Mouse (Mus musculus): Measurements from ENCODE around the gene Tnni1.

Gene Tnni1

GRCm38 (mm10) chr1:135766592-135767306 lies 12.5 kb upstream of the Tnni1 start:
- DNase-seq (ENCODE audit: inconsistent ontology term), result no peak

- no peak for DNase-seq (ENCODE audit: inconsistent ontology term)
Observed at GRCm38 (mm10) chr1:135767324-135767890, 11.8 kb upstream of the Tnni1 start.

GRCm38 (mm10) chr1:135768400-135768799 lies 10.8 kb upstream of the Tnni1 start:
- DNase-seq (ENCODE audit: inconsistent ontology term), result no peak

- DNase-seq (ENCODE audit: inconsistent ontology term), result no peak
Observed at GRCm38 (mm10) chr1:135770237-135770636, 9.0 kb upstream of the Tnni1 start.

DNA sequence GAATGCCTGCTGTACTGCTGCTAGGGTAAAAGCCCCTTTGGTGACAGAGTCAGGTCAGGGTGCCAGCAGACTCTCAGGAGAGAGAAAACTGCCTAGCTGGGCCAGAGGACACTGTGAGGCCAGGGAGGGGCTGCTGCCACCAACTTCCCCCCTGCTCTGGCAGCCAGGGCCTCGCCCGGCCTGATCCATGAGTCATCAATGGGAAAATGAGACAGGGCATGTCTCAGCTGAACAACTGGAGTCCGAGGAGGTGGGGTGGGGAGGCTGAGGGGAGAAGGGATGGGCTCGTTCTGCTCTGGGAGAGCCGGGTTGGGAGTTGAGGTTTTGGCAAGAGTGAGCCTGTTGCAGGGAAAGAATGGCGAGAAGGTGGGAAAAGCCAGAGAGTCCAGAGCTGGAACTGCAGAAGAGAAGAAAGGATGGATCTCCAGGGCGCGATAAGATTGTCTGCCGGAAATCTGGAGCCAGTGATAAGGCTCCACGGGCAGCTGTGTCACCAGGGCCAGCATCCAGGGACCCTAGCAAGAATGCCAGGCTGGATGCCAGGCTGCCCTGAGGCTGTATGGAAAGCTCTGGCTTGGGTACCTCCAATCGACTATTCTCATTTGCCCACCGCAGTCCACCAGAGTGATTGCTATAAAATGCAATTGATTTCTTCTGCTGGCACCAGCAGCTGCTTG lies 8.2 kb upstream of the Tnni1 start:
- peak; percentile 97 for DNase-seq (ENCODE audit: inconsistent ontology term)

- no peak for DNase-seq (ENCODE audit: inconsistent ontology term)
Observed at GRCm38 (mm10) chr1:135771573-135771970, 7.7 kb upstream of the Tnni1 start.

GRCm38 (mm10) chr1:135776596-135776995 lies 2.6 kb upstream of the Tnni1 start:
- peak; percentile 78 for DNase-seq (ENCODE audit: inconsistent ontology term)

GRCm38 (mm10) chr1:135777046-135777445 lies 2.2 kb upstream of the Tnni1 start:
- DNase-seq (ENCODE audit: inconsistent ontology term), result no peak

GRCm38 (mm10) chr1:135780649-135781048 lies 1.4 kb downstream of the Tnni1 start:
- DNase-seq (ENCODE audit: inconsistent ontology term), result no peak

DNA sequence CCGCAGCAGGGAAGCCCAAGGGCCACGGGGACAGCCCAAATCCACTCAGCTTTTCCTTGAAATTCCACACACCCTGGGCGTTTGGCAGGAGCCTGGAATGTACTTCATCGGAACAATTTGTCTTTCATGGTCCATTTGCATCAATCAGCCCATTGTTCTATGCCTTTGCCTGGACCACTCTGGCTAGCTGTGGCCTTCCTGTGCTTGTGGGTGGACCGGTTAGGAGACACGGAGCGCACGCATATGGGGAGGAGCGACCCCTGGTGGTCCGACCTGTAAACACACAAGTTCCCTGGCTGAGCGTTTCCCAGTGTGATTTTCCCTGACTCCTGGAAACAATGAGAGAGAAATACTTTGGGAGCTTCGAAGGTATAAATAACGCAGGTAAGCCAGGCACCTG lies 2.0 kb downstream of the Tnni1 start:
- DNase-seq (ENCODE audit: inconsistent ontology term), result peak; percentile 95

- DNase-seq (ENCODE audit: inconsistent ontology term), result peak; percentile 79
Observed at GRCm38 (mm10) chr1:135782816-135783215, 3.6 kb downstream of the Tnni1 start.

GRCm38 (mm10) chr1:135787799-135788198 lies 8.6 kb downstream of the Tnni1 start:
- DNase-seq (ENCODE audit: inconsistent ontology term), result no peak

DNA sequence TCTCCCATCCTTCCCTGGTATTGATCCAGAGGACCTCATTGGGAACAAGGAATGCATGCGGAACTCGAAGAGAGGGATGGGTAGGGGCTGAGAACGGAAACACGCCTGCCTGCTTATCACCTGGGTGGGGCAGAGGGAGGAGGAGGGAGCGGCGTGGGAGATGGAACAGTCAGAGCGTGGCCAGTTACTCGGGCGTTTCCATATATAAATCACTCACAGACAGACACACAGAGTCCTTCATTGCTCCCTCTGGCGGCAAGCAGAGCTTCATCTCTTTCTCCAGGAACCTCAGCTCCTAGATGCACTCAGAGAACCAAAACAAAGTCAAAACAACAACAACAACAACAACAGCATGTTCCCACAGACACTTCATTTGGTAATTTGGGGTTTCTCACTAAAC lies 9.5 kb downstream of the Tnni1 start:
- DNase-seq (ENCODE audit: inconsistent ontology term), result no peak

GRCm38 (mm10) chr1:135789815-135790214 lies 10.6 kb downstream of the Tnni1 start:
- DNase-seq (ENCODE audit: inconsistent ontology term), result peak; percentile 74

DNA sequence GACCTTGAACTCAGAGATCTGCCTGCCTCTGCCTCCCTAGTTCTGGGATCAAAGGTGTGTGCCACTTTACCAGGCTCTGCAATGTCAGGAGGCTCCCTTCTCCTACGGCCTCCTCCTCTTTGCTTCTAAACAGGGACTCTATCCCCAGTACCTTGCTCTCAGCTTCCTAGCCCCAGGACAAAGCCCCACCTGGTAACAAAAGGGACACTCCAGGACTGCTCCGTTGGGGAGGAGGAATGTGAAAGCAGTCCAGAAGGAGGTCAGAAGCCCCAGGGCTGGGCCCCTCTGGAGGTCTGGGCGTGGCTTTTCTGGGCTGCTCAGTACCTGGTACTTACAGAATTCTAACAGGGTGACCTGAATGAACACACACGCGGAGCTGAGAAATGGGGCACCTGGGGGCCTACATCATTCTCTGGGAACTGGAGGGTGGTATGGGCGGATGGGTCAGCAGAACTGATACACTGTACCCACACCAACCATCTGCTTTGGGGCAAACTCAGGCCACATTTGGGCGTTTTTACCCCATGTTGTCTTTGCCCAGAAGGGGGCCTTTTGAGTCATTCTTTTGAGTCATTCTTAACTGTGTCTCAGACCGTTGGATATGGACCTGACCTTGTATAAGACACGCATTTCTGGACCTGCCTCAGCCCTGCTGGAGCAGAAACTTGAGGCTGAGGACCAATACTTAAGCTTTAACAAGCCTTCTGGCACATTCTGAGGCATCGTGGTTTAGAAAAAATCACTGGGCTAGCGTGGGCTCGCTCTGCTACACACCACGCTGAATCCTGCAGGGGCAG lies 13.1 kb downstream of the Tnni1 start:
- no peak for DNase-seq (ENCODE audit: inconsistent ontology term)

- no peak for DNase-seq (ENCODE audit: inconsistent ontology term)
Observed at GRCm38 (mm10) chr1:135793370-135794215, 14.4 kb downstream of the Tnni1 start.

- peak; percentile 66 for DNase-seq (ENCODE audit: inconsistent ontology term)
Observed at GRCm38 (mm10) chr1:135794216-135795134, 15.2 kb downstream of the Tnni1 start.

- no peak for DNase-seq (ENCODE audit: inconsistent ontology term)
Observed at GRCm38 (mm10) chr1:135798492-135798891, 19.3 kb downstream of the Tnni1 start.

DNA sequence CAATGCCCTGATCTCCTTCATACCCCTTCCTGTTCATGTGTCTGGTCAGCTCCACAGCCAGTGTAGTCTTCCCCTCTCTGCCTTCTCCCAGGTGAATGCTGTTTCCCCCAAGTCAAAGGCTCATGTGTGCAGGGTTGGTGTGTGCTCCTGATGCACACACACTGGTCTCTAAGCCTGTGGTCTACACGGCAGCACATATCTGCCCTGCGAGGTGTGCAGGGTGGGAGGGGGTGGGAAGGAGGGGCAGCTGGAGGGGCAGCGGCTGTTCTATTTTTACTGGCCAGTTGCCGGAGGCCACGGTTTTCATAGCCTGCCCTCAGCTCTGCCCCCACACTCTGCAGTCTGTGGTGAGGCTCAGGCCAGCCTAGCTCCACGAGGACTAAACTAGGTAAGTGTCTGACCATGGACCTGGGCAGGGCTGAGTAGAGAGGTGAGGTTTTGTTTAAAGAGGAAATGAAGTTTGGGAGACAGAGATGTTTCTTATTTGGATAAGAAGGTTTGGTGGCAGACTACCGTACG lies 19.9 kb downstream of the Tnni1 start:
- DNase-seq (ENCODE audit: inconsistent ontology term), result no peak

Measured in Muller cell, postnatal 12 days (primary cell).